Mouse (Mus musculus): ENCODE results near the gene Ppil4.

The Ppil4 gene

DNA sequence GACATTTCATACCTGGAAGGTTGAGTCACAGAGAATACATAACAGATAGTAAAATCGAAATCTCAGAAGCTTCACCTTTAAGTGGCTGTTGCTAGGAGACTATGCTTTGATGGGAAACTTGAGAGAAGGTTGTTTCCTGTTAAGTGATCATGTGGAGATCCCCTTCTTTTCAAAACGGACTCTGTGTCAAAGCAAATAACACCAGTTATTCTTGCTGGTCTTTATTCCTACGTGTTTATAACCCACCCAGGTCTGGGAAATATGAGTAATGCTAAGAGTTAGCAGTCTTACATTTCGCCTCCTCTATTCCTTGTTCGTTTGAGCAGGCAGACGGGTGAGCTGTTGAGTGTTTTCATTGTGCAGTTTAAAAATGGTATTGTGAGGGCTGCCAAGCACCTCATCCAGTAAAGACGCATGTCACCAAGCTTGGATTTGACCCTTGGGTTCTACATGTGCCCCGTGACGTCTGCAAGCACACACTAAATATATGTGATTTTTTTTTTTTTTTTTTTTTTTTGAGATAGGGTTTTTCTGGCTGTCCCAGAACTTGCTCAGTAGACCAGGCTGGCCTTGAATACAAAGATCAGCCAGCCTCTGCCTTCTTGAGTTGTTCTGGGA is 32.1 kb downstream of the Ppil4 start:
- peak; percentile 64 to 72 for DNase-seq (ENCODE audit: low read depth in 2 of 2, low spot score in 2 of 2)

DNA sequence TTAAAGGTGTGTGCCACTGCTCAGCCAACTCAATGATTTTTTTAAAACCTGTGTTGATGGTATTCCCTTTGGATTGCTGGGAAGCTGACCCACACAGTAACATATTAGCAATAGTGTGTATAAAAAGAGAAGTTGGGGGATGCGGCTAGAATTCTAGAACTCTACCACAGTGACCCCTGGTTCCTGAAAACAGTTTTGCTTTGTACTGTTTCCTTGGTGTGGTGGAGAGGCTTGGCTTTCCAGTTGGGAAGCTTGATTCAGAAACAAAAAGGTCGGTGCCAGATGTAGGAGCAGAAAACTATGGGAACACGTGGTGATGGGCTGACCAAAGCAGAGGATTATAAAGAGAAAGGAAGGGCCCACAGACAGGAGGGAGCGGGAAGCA is 32.6 kb downstream of the Ppil4 start:
- no peak for DNase-seq (ENCODE audit: low read depth in 2 of 2, low spot score in 2 of 2)

DNA sequence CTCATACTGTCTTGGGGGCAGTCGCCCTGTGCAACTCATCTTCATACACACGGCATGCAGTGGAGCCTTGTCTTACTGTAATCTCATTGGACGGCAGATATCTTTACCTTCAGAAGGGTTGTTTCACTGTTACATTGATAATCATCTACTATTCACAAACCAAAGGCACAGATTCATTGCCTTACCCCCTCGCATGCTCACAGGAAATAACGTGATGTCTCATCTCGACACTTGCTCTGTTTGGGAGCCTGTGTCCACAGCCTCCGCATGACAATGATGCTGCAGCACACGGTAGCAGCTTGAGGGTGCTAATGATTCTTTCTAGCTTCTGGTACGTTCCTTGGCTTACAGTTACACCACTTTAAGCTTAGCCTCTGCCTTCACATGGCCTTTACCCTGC is 33.4 kb downstream of the Ppil4 start:
- no peak for DNase-seq (ENCODE audit: low read depth in 2 of 2, low spot score in 2 of 2)

DNA sequence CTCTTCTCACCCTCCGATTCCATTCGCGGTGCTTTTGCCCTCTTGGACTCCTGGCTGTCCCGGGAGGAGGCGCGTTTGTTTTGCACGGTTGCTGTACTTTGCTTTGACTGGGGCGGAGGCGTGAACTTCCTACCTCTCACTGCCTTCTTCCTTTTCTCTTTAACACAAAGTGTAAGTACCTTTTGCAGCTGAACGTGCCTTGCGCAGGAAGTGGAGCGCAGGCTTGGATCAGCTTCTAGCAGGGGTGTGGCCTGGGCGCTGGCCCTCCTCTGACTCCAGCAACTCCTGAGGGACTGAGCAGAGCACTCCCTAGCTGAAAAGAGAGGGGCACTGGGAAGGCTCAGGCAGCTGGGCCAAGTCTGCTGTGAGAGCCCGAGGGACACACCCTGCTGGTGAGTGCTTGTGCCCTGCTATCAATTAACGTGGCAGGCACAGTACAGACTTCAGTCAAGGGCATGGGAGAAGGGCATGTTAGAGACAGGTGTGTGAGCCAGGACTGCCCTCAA is 39.5 kb downstream of the Ppil4 start, which contains the start of gene Zc3h12d:
Zc3h12d (plus strand) TSS at position 300 of the 506 bp plus-strand sequence.
- DNase-seq (ENCODE audit: low read depth in 2 of 2, low spot score in 2 of 2): peak; percentile 57 to 63

DNA sequence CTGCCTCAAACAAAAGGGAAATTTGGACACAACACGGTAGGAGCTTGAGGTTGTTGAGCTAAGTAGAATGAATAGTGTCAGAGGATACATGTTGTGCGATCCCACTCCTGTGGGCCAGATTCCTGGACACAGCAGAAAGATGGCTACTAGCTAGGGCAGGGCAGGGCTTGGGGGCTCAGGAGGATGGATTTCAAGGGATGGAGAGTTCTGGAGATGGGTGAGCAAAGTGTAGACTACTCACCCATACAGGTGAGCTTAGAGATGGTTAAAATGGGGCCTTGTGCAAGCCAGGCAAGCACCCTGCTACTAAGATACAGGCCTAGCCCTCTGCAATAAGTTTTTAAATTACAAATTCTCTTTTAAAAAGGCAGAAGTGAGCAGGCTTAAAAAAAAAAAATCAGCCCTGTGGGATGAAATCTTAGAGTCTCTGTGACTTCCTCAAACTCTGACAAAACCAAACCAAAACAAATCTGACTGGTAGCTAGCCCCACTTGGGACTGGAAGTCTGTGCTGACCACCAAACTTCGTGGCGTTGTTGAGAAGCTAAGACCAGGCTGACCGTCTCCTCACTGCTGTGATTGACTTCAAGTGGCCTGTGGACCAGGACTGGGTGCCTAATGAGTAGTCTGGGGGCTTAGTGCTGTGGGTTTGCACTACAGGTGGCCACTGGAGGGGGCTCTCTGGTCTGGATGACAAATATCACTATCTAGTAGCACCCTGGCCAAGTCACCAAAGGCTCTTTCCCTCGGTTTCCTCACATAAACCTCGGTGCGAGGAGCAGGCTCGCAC is 40.9 kb downstream of the Ppil4 start:
- DNase-seq (ENCODE audit: low read depth in 2 of 2, low spot score in 2 of 2): no peak

DNA sequence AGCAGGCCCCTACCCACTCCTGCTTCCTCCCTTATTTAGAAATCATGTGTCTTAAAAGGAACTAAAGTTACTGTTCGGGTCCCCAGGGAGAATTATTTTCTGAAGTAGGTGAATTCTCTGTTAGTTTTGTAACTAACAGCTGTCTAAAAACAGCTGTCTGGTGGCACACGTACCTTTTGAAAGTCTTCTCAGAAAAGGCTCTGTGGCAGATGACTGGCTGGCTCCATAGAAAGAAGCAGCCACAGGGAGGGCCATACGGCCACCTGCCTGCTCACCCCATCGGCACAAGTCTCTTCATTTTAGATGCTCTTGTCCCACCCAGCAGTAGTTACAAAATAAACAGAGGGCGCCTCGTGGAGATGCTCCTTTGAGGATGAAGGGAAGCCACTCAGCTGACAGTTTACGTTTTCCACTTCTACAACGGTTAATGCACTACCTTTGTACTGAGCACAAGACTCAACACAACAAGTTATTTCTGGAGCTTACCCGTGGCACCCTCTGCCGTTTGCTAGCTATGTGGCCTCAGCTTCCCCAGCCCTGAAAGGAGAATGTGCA is 42.1 kb downstream of the Ppil4 start:
- DNase-seq (ENCODE audit: low read depth in 2 of 2, low spot score in 2 of 2): peak; percentile 27 to 34

DNA sequence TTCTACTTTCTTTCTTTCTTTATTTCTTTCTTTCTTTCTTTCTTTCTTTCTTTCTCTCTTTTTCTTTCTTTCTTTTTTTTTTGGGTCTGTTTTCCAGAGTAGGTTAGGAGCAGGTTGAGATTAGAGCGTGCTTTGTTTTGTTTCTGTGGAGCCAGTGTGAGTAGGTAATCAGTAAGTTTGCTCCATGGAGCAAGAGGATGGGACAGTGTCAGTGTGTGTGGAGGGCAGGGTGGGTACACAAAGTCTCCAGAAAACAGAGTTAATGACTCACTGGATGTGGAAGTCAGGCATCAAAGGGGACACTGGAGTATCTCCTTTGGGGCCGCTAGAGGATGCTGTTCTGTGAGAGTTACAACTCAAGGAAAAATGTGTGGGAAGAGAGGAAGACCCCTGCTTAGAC is 44.2 kb downstream of the Ppil4 start:
- no peak for DNase-seq (ENCODE audit: low read depth in 2 of 2, low spot score in 2 of 2)

DNA sequence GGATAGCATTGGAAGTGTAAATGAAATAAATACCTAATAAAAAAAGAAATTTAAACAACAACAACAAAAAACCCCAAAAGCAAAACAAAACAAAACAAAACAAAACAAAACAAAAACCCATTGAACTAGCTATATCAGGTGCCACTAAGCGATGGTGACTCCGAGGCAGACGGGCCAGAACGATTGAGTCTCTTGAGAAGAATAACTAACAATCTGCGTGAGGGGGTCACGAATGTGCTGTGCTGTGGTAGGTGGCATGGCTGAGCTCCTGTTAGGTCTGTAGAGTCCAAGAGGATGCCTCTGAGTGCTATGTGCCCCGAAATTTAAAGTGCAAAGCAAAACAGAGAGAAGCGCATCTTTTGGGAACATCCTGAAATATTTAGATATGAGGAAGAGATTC is 44.8 kb downstream of the Ppil4 start:
- DNase-seq (ENCODE audit: low read depth in 2 of 2, low spot score in 2 of 2): no peak

DNA sequence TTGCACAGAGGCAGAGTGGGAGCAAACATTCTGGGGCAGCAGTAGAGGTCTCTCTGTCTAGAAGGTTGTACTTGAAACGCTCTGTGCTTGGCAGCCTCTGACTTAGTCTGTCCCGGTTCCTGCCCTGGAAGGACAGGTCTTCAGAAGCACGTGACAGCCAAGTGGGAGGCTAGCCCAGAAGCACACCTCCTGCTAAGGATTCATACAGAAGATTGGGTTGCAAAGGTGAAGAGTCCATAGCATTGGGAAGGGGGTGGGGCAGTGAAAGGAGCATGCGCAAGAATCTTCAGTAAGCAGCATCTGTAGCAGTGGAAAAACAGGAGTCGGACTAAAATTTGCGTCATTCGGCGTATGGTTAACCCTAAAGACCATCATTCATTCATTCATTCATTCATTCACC is 45.3 kb downstream of the Ppil4 start:
- no peak for DNase-seq (ENCODE audit: low read depth in 2 of 2, low spot score in 2 of 2)

DNA sequence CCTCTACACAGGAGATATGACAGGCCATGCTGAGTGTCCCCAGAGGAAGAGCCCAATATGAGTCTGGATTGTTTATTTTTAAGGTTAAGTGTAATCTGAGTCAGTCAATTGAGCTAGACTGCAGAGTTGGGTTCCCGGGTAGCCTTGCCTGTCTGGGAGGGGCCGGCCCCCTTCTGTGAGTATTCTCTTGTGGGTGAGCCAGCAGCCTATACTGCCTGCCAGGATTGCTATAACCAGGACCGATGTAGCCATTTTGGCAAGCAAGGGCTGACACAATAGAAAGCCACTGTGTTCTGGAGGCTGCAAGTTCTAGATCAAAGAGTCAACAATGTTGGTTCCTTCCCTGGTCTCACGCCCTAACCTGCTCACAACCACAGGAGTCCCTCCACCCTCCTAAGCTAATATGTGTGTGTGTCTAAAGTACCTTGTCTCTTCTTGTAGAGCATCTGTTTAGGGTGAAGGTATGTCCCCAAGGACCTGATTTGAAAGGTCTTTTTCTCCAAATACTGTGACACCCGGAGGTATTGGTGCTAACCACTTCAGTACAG is 46.3 kb downstream of the Ppil4 start:
- no peak for DNase-seq (ENCODE audit: low read depth in 2 of 2, low spot score in 2 of 2)

DNA sequence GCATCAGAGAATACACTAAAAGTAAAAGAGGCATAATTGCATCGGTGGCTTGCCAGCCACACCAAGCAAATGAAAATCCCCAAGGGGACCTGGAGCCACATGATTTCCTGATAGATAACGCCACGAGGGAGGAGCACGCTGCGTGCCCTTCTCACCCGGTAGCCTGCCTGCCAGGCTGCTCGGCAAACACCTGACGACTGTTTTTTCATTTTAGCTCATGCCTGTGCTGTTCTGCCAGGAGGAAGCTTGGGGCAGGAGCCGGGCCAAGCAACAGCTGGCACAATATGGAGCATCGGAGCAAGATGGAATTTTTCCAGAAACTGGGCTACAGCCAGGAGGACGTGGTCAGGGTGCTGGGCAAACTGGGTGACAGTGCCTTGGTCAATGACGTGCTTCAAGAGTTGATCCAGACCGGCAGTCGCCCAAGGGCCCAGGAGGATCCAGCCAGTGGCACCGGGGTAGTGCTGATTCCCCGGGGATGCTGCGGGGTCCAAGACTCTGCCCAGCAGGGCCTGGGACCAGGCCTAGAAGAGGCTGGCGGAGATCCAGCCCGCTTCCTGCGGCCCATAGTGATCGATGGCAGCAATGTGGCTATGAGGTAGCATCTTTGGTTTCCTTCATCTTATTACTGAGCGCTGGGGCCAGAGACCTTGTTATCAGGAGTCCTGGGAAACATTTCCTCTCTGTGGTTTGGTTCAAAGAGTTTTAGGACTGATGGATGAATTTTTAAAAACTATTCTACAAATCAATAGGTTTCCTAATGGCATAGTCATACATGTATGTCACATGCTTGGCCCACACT is 47.1 kb downstream of the Ppil4 start:
- DNase-seq (ENCODE audit: low read depth in 2 of 2, low spot score in 2 of 2): peak; percentile 38 to 45

DNA sequence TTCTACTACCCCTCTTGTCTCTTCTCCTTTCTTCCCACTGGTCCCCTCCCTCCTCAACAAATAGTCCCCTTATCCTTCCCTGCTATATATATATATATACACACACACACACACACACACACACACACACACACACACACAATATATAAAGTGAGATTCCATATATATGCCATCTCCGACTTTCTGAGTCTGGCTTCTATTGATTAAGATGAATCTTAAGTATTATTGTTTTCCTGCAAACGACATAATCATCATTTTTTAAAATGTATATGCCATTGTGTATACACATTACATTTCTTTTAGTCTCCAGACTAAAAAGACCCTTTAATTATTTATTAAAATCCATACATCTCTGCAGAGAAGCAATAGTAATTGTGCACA is 47.7 kb downstream of the Ppil4 start:
- DNase-seq (ENCODE audit: low read depth in 2 of 2, low spot score in 2 of 2): no peak

DNA sequence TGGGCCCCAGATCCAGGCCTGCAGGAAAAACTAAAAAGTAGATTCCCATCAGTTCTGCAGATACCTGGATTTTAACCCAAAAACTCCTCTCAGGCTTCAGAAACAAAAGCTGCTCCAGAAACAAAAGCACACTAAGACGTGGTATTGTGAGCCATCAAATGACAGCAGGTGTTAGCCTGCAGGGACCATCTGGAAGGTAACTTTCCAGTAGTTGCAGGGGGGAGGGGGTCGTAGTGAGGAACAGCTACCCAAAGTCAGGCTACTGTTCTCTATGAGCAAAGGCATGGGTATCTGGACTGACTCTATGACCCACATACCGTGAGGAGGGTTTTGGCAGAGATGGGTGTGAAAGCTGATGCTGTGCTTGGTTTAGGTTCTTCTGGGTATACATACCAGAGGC is 48.1 kb downstream of the Ppil4 start:
- DNase-seq (ENCODE audit: low read depth in 2 of 2, low spot score in 2 of 2): no peak

DNA sequence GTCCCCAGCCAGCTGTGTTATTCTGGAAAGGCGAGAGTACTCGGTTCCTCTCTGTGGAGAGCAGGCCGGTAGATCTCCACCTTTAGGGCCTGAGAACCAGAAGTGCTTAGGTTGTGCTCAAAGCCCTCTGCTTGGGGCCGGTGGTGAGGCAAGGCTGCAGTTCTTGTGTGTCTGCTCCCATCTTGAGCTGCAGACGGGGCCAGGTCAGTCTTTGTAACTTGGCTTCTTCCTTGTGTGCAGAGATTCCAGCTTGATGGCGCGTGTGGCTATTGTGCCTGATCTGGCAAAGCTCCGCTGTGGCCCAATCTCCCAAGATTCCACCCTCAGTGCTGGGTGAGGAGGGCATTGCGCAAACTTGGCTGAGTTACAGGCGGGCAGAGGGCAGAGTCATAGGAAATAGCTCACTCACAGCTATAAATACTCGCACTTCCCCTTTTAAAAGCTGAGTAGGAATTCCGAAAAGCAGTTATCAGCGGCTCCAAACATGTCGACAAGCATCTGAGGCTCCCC is 48.9 kb downstream of the Ppil4 start:
- DNase-seq (ENCODE audit: low read depth in 2 of 2, low spot score in 2 of 2): no peak

DNA sequence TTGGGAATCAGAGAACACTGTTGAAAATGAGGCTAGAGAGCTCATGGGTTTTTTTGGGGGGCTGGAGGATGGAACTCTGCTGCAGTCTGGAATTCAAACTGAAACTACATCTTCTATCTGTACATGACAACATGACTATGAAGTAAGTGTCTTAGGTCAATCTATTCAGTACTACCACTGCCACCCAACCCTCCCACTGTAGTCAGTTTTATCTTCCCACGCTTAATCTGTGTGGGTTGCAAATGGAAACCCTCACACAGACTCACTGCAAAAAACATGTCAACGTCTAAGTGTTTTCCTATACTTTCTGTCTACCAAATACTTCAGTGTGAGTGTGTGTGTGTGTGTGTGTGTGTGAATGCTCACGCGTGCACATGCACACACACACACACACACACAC is 50.5 kb downstream of the Ppil4 start:
- DNase-seq (ENCODE audit: low read depth in 2 of 2, low spot score in 2 of 2): no peak

DNA sequence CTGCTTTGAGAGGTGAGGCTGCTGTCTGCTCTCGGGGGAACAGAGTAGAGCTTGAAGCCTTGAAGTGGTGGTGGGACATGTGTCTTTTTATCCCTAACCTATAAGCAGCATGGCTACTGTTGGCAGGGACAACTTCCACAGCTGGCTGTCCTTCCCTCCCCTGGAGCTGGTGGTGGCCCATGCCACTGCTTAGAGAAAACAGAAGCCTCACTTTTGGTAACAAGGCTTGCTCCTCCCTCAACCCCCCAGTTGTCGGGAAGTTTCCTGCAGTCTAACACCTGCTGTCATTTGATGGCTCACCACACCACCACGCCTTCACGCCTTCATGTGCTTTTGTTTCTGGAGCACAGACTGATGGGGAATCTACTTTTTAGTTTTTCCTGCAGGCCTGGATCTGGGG is 51.5 kb downstream of the Ppil4 start:
- DNase-seq (ENCODE audit: low read depth in 2 of 2, low spot score in 2 of 2): peak in 1 of 2 experiments; percentile 25

DNA sequence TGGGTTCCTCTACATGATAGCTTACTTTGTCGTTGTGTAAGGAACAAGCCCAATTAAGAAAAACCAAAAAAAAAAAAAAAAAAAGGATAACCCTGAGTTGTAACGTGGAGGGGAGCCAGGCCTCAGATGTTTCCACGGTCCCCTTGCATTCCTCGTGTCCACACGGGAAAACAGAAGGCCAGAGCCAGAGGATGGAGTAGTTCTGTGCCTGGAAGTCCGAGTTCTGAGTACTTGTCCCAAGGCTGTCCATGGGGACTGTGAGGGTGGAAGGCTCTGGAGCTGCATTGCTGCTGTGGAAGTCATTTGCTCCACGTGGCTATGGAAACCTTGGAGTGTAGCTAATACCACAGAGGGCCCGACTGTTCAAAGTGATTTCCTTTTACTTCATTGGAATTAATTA is 52.4 kb downstream of the Ppil4 start:
- no peak for DNase-seq (ENCODE audit: low read depth in 2 of 2, low spot score in 2 of 2)

DNA sequence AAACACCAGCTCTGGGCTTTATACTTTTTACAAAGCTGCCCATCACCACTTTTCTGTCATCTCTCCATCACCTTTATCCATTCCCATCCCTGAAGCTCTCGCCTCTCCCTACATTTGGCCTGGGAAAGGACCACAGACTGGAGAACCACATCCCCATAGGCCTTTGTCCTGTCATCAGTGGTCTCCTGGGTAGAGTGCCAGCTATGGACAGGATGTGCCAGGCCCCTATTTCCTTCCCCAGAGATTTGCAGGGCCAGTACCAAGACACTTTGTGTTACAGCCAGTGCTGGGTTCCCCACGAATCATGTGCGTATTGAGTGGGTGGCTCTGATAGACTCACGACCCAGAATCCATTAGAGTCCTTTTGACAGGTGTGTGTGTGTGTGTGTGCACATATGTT is 53.3 kb downstream of the Ppil4 start:
- DNase-seq (ENCODE audit: low read depth in 2 of 2, low spot score in 2 of 2): no peak

DNA sequence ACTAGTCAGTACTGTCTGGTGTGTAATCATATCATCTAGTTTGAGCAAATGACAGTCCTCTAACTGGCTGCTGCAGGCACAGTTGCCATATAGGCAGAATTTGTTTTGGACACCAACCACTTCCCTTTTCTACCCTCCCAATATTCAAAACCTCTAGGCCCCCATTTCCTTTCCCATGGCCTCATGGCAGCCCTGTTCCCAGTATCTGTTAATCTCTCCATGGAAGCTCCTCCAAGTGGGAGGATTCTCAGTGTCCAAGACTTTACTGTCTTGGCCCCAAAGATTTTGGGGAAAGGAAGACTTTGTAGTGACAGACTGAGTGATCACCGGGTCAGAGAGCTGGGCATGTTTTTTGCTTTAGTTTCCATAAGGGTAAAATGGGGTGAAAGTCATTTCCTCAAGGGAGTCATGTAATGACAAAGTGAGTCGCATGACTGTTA is 54.5 kb downstream of the Ppil4 start:
- DNase-seq (ENCODE audit: low read depth in 2 of 2, low spot score in 2 of 2): no peak

DNA sequence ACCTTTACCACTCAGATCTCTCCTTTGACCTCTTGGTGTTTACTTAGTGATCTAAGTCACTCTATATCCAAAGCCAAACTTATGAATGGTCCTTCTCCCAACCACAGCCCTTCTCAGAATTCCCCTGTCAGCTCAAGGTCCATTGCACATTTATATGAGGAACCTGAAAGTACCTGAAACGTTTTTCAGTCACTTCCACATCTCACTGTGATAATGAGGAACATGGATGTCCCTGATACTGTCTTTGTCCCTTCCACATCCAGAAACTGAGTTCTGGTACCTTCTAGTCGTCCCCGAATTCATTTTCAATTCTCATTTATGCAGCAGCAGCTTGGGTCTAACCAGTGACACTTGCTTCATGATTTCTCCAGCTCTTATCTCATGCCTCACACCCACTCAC is 59.2 kb downstream of the Ppil4 start:
- no peak for DNase-seq (ENCODE audit: low read depth in 2 of 2, low spot score in 2 of 2)

DNA sequence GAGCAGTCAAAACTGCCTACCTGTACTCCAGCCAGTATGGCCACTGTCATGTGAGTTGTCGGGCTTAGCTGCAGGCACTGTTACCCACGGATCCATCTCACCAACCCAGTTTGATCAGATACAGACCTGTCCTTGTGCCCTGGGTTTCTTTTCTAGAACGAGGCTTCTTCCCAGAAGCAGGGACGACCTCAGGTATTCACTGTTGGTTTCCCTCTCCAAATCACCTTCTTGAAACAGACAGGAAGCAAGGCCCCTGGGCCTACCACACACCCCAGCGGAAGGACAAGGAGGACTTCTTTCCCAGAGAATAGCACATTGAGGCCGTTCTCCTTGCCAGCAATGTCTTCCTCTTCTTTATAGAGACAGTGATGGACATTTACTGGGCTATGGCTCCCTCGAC is 67.8 kb downstream of the Ppil4 start:
- no peak for DNase-seq (ENCODE audit: low read depth in 2 of 2, low spot score in 2 of 2)

Data from CD8-positive naive resting alpha-beta T cell, adult 2 months (primary cell).